23 mouse cellular contexts compared by ENCODE assay signal in genomic region chr17:47195981-47196380, GRCm38 (mm10).
DNase-seq lines count a peak whose midpoint lies in the region; ATAC-seq and TF ChIP-seq lines count a peak whose summit lies in the region.
"Had no signal": no experiment of that assay in that cellular context is flagged by ENCODE, and none has a peak within 500 bp of the region (broad histone marks: within the 10 kb centered on the region; RNA-seq: fewer than 3 reads in every experiment).

No protein-coding gene starts in this region.

- WGBS in neural tube, embryonic 15.5 days = 76% methylated on average over 7 of the region's 7 CpGs

- DNase-seq in left cerebral cortex, adult 2 months (ENCODE audit: extremely low spot score in 1 of 2, low spot score in 2 of 2) = no peak
- DNase-seq in left cerebral cortex, adult 9 months (ENCODE audit: low spot score in 2 of 2) = no peak
- DNase-seq in ES-E14 (ENCODE audit: low read depth, low spot score) (peak; percentile 37), adipocyte (ENCODE audit: low spot score) (no peak)
- no peak for DNase-seq in thymus, postnatal 14 days
- DNase-seq: adrenal gland, postnatal 10 days; cerebellum, adult 11 months; cerebellum, adult 9-10 months; cerebellum, postnatal 25 days; gastrocnemius, postnatal 36 days; heart, adult 18-20 months had no signal

- H3K9me3 ChIP-seq in E14TG2a.4 (ENCODE audit: low read length) (no peaks in the 10 kb centered on the region), ES-E14 (ENCODE audit: control insufficient read depth, insufficient read depth, low read depth, low read length) (no peaks in the 10 kb centered on the region)
- no peaks in the 10 kb centered on the region; the same call in 1 of the 2 replicates for H3K9me3 ChIP-seq in neural tube, embryonic 15.5 days (replicated peaks)
- H3K9me3 ChIP-seq: embryonic facial prominence, embryonic 15.5 days; heart, embryonic 12.5 days; intestine, embryonic 15.5 days had no signal

- no peak overlapping the region for H3K4me3 ChIP-seq in left cerebral cortex, adult 2 months
- H3K4me3 ChIP-seq in E14TG2a.4 (replicated peaks; ENCODE audit: low read length) = peak overlapping the region; percentile 66
- peak overlapping the region; percentile 22 to 29; a peak in 3 of 4 replicates for H3K4me3 ChIP-seq in ES-E14 (ENCODE audit: insufficient read depth in 1 of 2, low read depth in 1 of 2, low read length in 2 of 2, poor library complexity in 1 of 2, severe bottlenecking in 1 of 2)
- no peak overlapping the region for H3K4me3 ChIP-seq in cortical plate, adult 2 months (ENCODE audit: insufficient read depth, low read length)
- H3K4me3 ChIP-seq in neural tube, embryonic 15.5 days (replicated peaks) = no peak overlapping the region
- H3K4me3 ChIP-seq: embryonic facial prominence, embryonic 15.5 days; erythroblast, embryonic 14.5 days; forebrain, embryonic 10.5 days; heart, embryonic 12.5 days; hindbrain, embryonic 10.5 days; intestine, embryonic 15.5 days had no signal

- peak overlapping the region; percentile 50 for H3K9ac ChIP-seq in ES-E14 (ENCODE audit: insufficient read depth, low read depth, low read length, poor library complexity, severe bottlenecking)
- H3K9ac ChIP-seq in neural tube, embryonic 15.5 days (replicated peaks) = no peak overlapping the region
- H3K9ac ChIP-seq: embryonic facial prominence, embryonic 15.5 days; heart, embryonic 12.5 days; hindbrain, embryonic 14.5 days; intestine, embryonic 15.5 days had no signal

- no peak overlapping the region for H3K4me2 ChIP-seq in neural tube, embryonic 15.5 days
- H3K4me2 ChIP-seq: embryonic facial prominence, embryonic 15.5 days; heart, embryonic 12.5 days; hindbrain, embryonic 14.5 days; intestine, embryonic 15.5 days had no signal

- intact Hi-C loops in left cerebral cortex, adult 2 months (cut with DNase I) = no loop called here

- no peak for TF ChIP-seq CTCF in left cerebral cortex, adult 2 months (IDR thresholded peaks at IDR 0.05)
- TF ChIP-seq CTCF in E14TG2a.4 (conservative IDR thresholded peaks at IDR 0.05; ENCODE audit: low read length) = no peak
- TF ChIP-seq CTCF in cortical plate, adult 2 months (IDR thresholded peaks at IDR 0.05; ENCODE audit: extremely low read depth, insufficient read depth, low read length) = no peak

- no peak for ATAC-seq in neural tube, embryonic 15.5 days (ENCODE audit: low FRiP score)
- ATAC-seq: forebrain, embryonic 14.5 days; intestine, embryonic 15.5 days; Patski had no signal

- H3K27me3 ChIP-seq in E14TG2a.4 (ENCODE audit: insufficient read depth, low read length) = no peaks in the 10 kb centered on the region
- H3K27me3 ChIP-seq in neural tube, embryonic 15.5 days (replicated peaks) = no peaks in the 10 kb centered on the region
- H3K27me3 ChIP-seq: embryonic facial prominence, embryonic 15.5 days; heart, embryonic 12.5 days; intestine, embryonic 15.5 days; Patski had no signal

- H3K27ac ChIP-seq in left cerebral cortex, adult 2 months = 0 out of 2 replicates have a peak overlapping the region, but pooled peaks have one; percentile 10
- peak overlapping the region; percentile 59 for H3K27ac ChIP-seq in ES-E14 (ENCODE audit: insufficient read depth, low read depth, low read length, poor library complexity, severe bottlenecking)
- H3K27ac ChIP-seq in cortical plate, adult 2 months (ENCODE audit: insufficient read depth, low read length) = peak overlapping the region; percentile 30; the same call in 1 of the 2 replicates
- H3K27ac ChIP-seq in neural tube, embryonic 15.5 days (replicated peaks) = no peak overlapping the region
- H3K27ac ChIP-seq: embryonic facial prominence, embryonic 15.5 days; forebrain, embryonic 10.5 days; hindbrain, embryonic 10.5 days; hindbrain, embryonic 14.5 days; intestine, embryonic 15.5 days had no signal

- H3K4me1 ChIP-seq in E14TG2a.4 (replicated peaks; ENCODE audit: low read depth, low read length) (peaks cover 91% of the 10 kb centered on the region), ES-E14 (ENCODE audit: control insufficient read depth in 2 of 2, insufficient read depth in 2 of 2, low read length in 2 of 2, poor library complexity in 1 of 2) (peaks cover 5 to 33% of the 10 kb centered on the region in 2 experiments)
- H3K4me1 ChIP-seq in cortical plate, adult 2 months (ENCODE audit: control insufficient read depth, insufficient read depth, low read length) = peaks cover 13% of the 10 kb centered on the region
- peaks cover 9% of the 10 kb centered on the region; the same call in 1 of the 2 replicates for H3K4me1 ChIP-seq in neural tube, embryonic 15.5 days
- H3K4me1 ChIP-seq: intestine, embryonic 15.5 days had no signal

- H3K36me3 ChIP-seq in E14TG2a.4 (ENCODE audit: insufficient read depth, low read length) (peaks cover 10% of the 10 kb centered on the region; the same call in 1 of the 2 replicates), ES-E14 (ENCODE audit: control insufficient read depth, insufficient read depth, low read length, poor library complexity, severe bottlenecking) (peaks cover 8% of the 10 kb centered on the region; the same call in 1 of the 2 replicates)
- peaks cover 9% of the 10 kb centered on the region; the same call in 1 of the 2 replicates for H3K36me3 ChIP-seq in neural tube, embryonic 15.5 days
- H3K36me3 ChIP-seq: intestine, embryonic 15.5 days had no signal

- no peak for TF ChIP-seq POLR2A in cortical plate, adult 2 months (IDR thresholded peaks at IDR 0.05; ENCODE audit: extremely low read depth, insufficient read depth, low read length)

- in situ Hi-C loops in ES-E14 (cut with MboI; ENCODE audit: low sequenced_read_pairs in 2 of 2, unreplicated experiment in 2 of 2) = no loop called here

TF ChIP-seq in ES-E14, 5 proteins besides CTCF, POLR2A, EP300 and RAD21:
- TF ChIP-seq ZC3H11A (IDR thresholded peaks at IDR 0.05; ENCODE audit: borderline replicate concordance, low read depth, low read length) = no peak
- no peak for TF ChIP-seq CHD2 (IDR thresholded peaks at IDR 0.05; ENCODE audit: low read depth, low read length)
- no peak for TF ChIP-seq MAFK (IDR thresholded peaks at IDR 0.05; ENCODE audit: insufficient read depth, low read depth, low read length)
- TF ChIP-seq ZNF384 (IDR thresholded peaks at IDR 0.05; ENCODE audit: low read depth, low read length) = no peak
- no peak for TF ChIP-seq HCFC1 (IDR thresholded peaks at IDR 0.05; ENCODE audit: borderline replicate concordance, insufficient read depth, low read length)
TF ChIP-seq in ES-E14: peak in this region for 0.

Comparison
In these comparisons a context has a peak if more than half of its experiments do, and no peak if none do; other contexts are left out.
1. H3K4me3 ChIP-seq: peak in E14TG2a.4 (single experiment) and ES-E14 (2 of 2); none in left cerebral cortex, adult 2 months (single experiment), cortical plate, adult 2 months (single experiment) and neural tube, embryonic 15.5 days (single experiment).